Mouse (Mus musculus): ENCODE data around the gene Zfp184. TPM values are rescaled to one million over a fixed set of nuclear protein-coding genes. Genes with fewer than 3 reads are reported as not detected.

Zfp184 gene
- polyA plus RNA-seq, 1 experiment from 2014 or later = 4.7 TPM

MicroRNAs encoded within 50 kb of the gene (microRNA counts, 519-probe panel; counts per million panel counts)
- microRNA mmu-miR-1983 = 3,141 counts per million, percentile 81 among the panel's probes with 10 or more counts

Small RNAs within 50 kb of the gene (microRNA-seq; reads per million reads assigned to microRNA genes)
- gene Gm44456 (1.1 reads per million), gene Mir1983 (1,472 reads per million, percentile 78 among the genes with 10 or more reads in this experiment)

Other genes with a start within 250 kb of the Zfp184 start
- gene Olfr1359, start 247.0 kb upstream of the Zfp184 start, polyA plus RNA-seq (2015; fragmentation: Nextera tagmentation; extraction: Ambion mirVana) = not detected in 2 replicates
- gene Hist1h2bl, start 229.0 kb upstream of the Zfp184 start, polyA plus RNA-seq (2015; fragmentation: Nextera tagmentation; extraction: Ambion mirVana) = 2.3 and 2.5 TPM in 2 replicates
- gene Hist1h2ai, start 228.7 kb upstream of the Zfp184 start, polyA plus RNA-seq (2015; fragmentation: Nextera tagmentation; extraction: Ambion mirVana) = 10.9 and 17.9 TPM in 2 replicates
- 4.8 and 9.5 TPM in 2 replicates for gene Hist1h3h, start 227.4 kb upstream of the Zfp184 start, polyA plus RNA-seq (2015; fragmentation: Nextera tagmentation; extraction: Ambion mirVana)
- gene Hist1h2bm, start 223.1 kb upstream of the Zfp184 start, polyA plus RNA-seq (2015; fragmentation: Nextera tagmentation; extraction: Ambion mirVana) = 1.7 and 3.5 TPM in 2 replicates
- gene Hist1h4j, start 210.0 kb upstream of the Zfp184 start, polyA plus RNA-seq (2015; fragmentation: Nextera tagmentation; extraction: Ambion mirVana) = 0.66 and 2.1 TPM in 2 replicates
- gene Hist1h4k, start 194.6 kb upstream of the Zfp184 start, polyA plus RNA-seq (2015; fragmentation: Nextera tagmentation; extraction: Ambion mirVana) = 4.0 and 4.7 TPM in 2 replicates
- 13.0 and 13.5 TPM in 2 replicates for gene Hist1h2ak, start 191.3 kb upstream of the Zfp184 start, polyA plus RNA-seq (2015; fragmentation: Nextera tagmentation; extraction: Ambion mirVana)
- 1.9 and 2.5 TPM in 2 replicates for gene Hist1h2bn, start 191.0 kb upstream of the Zfp184 start, polyA plus RNA-seq (2015; fragmentation: Nextera tagmentation; extraction: Ambion mirVana)
- gene Hist1h1b, start 164.5 kb upstream of the Zfp184 start, polyA plus RNA-seq (2015; fragmentation: Nextera tagmentation; extraction: Ambion mirVana) = 10.0 and 14.9 TPM in 2 replicates
- 53.6 and 66.8 TPM in 2 replicates for gene Hist1h3i, start 161.7 kb upstream of the Zfp184 start, polyA plus RNA-seq (2015; fragmentation: Nextera tagmentation; extraction: Ambion mirVana)
- 3.8 and 4.1 TPM in 2 replicates for gene Hist1h2an, start 157.9 kb upstream of the Zfp184 start, polyA plus RNA-seq (2015; fragmentation: Nextera tagmentation; extraction: Ambion mirVana)
- gene Hist1h2bp, start 157.6 kb upstream of the Zfp184 start, polyA plus RNA-seq (2015; fragmentation: Nextera tagmentation; extraction: Ambion mirVana) = 1.5 and 1.7 TPM in 2 replicates
- 13.4 and 17.9 TPM in 2 replicates for gene Hist1h2bq, start 134.9 kb upstream of the Zfp184 start, polyA plus RNA-seq (2015; fragmentation: Nextera tagmentation; extraction: Ambion mirVana)
- not detected in 2 replicates for gene Hist1h2ao, start 134.6 kb upstream of the Zfp184 start, polyA plus RNA-seq (2015; fragmentation: Nextera tagmentation; extraction: Ambion mirVana)
- 1.0 TPM in 1 of 2 replicates, not detected in the other for gene Hist1h4m, start 133.3 kb upstream of the Zfp184 start, polyA plus RNA-seq (2015; fragmentation: Nextera tagmentation; extraction: Ambion mirVana)
- 5.7 and 9.6 TPM in 2 replicates for gene Hist1h4n, start 112.9 kb upstream of the Zfp184 start, polyA plus RNA-seq (2015; fragmentation: Nextera tagmentation; extraction: Ambion mirVana)
- 2,307 and 2,693 TPM in 2 replicates for gene Hist1h2ap, start 111.6 kb upstream of the Zfp184 start, polyA plus RNA-seq (2015; fragmentation: Nextera tagmentation; extraction: Ambion mirVana)
- 15.5 and 19.5 TPM in 2 replicates for gene Hist1h2br, start 111.4 kb upstream of the Zfp184 start, polyA plus RNA-seq (2015; fragmentation: Nextera tagmentation; extraction: Ambion mirVana)
- 0.10 TPM in 1 of 2 replicates, not detected in the other for gene Pom121l2, start 36.1 kb downstream of the Zfp184 start, polyA plus RNA-seq (2015; fragmentation: Nextera tagmentation; extraction: Ambion mirVana)
- gene Prss16, start 64.6 kb downstream of the Zfp184 start, polyA plus RNA-seq (2015; fragmentation: Nextera tagmentation; extraction: Ambion mirVana) = 1.4 and 2.0 TPM in 2 replicates
- gene Hist1h2ah, start 90.5 kb downstream of the Zfp184 start, polyA plus RNA-seq (2015; fragmentation: Nextera tagmentation; extraction: Ambion mirVana) = 4.6 and 5.1 TPM in 2 replicates
- 1.8 and 2.9 TPM in 2 replicates for gene Hist1h2bk, start 90.8 kb downstream of the Zfp184 start, polyA plus RNA-seq (2015; fragmentation: Nextera tagmentation; extraction: Ambion mirVana)
- gene Hist1h4i, start 96.3 kb downstream of the Zfp184 start, polyA plus RNA-seq (2015; fragmentation: Nextera tagmentation; extraction: Ambion mirVana) = 18.8 and 22.0 TPM in 2 replicates
- 17.4 and 30.0 TPM in 2 replicates for gene Hist1h2ag, start 97.8 kb downstream of the Zfp184 start, polyA plus RNA-seq (2015; fragmentation: Nextera tagmentation; extraction: Ambion mirVana)
- 4.7 and 7.7 TPM in 2 replicates for gene Hist1h2bj, start 98.1 kb downstream of the Zfp184 start, polyA plus RNA-seq (2015; fragmentation: Nextera tagmentation; extraction: Ambion mirVana)
- gene Vmn1r188, start 139.3 kb downstream of the Zfp184 start, polyA plus RNA-seq (2015; fragmentation: Nextera tagmentation; extraction: Ambion mirVana) = not detected in 2 replicates
- gene Vmn1r189, start 160.7 kb downstream of the Zfp184 start, polyA plus RNA-seq (2015; fragmentation: Nextera tagmentation; extraction: Ambion mirVana) = not detected in 2 replicates
- not detected in 2 replicates for gene Vmn1r191, start 238.9 kb downstream of the Zfp184 start, polyA plus RNA-seq (2015; fragmentation: Nextera tagmentation; extraction: Ambion mirVana)
- gene Vmn1r192, start 246.0 kb downstream of the Zfp184 start, polyA plus RNA-seq (2015; fragmentation: Nextera tagmentation; extraction: Ambion mirVana) = not detected in 2 replicates